Mouse (Mus musculus) midbrain, embryonic 15.5 days (tissue): Measurements from ENCODE around the gene Dydc1. TPM values are rescaled to one million over a fixed set of nuclear protein-coding genes. Genes with fewer than 3 reads are reported as not detected.

Source experiments
- ATAC-seq: fragments of 200-750 bp; cut with Nextera tagmentation; replicated peaks from 2 replicates; pipeline ENCODE4 v1.8.0; 2017; ENCODE audit warnings: moderate TSS enrichment
- H3K27ac ChIP-seq: fragments of 300-500 bp; sonication (generic); 2 replicates; pipeline ENCODE4 v1.5.1; 2015; ENCODE audit warnings: mild to moderate bottlenecking, inconsistent platforms
- H3K27me3 ChIP-seq: fragments of 300-500 bp; sonication (generic); replicated peaks from 2 replicates; pipeline ENCODE4 v1.6.1; 2015; ENCODE audit warnings: inconsistent platforms
- H3K36me3 ChIP-seq: fragments of 300-500 bp; sonication (generic); replicated peaks from 2 replicates; pipeline ENCODE4 v1.6.1; 2015; ENCODE audit warnings: inconsistent platforms
- H3K4me1 ChIP-seq: fragments of 300-500 bp; sonication (generic); 2 replicates; pipeline ENCODE4 v1.6.1; 2015; ENCODE audit warnings: inconsistent platforms
- H3K4me2 ChIP-seq: fragments of 300-500 bp; sonication (generic); 2 replicates; pipeline ENCODE4 v1.6.1; 2015; ENCODE audit warnings: inconsistent platforms, mild to moderate bottlenecking, moderate library complexity
- H3K4me3 ChIP-seq: fragments of 300-500 bp; sonication (generic); 2 replicates; pipeline ENCODE4 v1.5.1; 2015; ENCODE audit warnings: mild to moderate bottlenecking, inconsistent platforms
- H3K9ac ChIP-seq: fragments of 300-500 bp; sonication (generic); 2 replicates; pipeline ENCODE4 v1.6.1; 2015; ENCODE audit warnings: mild to moderate bottlenecking, inconsistent platforms
- H3K9me3 ChIP-seq: fragments of 300-500 bp; sonication (generic); 2 replicates; pipeline ENCODE4 v1.6.1; 2016; ENCODE audit warnings: inconsistent platforms
- WGBS: fragments of 180-500 bp; shearing (Covaris S2); methylation state at CpG from one replicate; pipeline ENCODE4 v1.1.7; 2015; ENCODE audit warnings: mixed read lengths; 5-methylcytosine and 5-hydroxymethylcytosine counted together
- polyA plus RNA-seq: library from polyadenylated mRNA; unstranded; fragments of >200 nt; fragmentation: Nextera tagmentation; extraction: Ambion mirVana; gene quantifications from 2 replicates; pipeline ENCODE4 v1.2.1, GENCODE M21; 2015

Gene Dydc1
- polyA plus RNA-seq, 1 experiment from 2014 or later, result not detected

DNA sequence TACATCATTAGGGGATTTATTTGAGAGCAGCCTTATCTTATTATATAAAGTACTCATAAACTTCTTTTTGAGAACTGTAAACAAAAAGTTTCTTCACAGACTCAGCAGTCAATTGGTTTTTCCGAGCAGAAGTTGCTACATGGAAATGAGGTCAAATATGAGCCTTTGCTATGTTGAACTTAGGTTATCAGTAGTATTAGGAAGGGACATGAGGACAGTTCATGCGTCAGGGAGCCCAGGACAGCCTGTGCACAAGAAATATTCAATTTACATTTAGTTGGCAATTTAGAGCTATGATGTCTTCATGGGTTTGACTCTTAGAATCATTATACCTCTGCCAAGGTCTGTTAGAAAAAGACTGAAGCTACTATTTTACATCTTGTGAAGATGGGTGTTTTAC lies 29.6 kb downstream of the Dydc1 start:
- Histone ChIP-seq H3K4me3 (no peak overlapping the region), H3K36me3 (no peaks in the 10 kb centered on the region), H3K4me1 (no peaks in the 10 kb centered on the region), H3K9ac (no peak overlapping the region), H3K27ac (no peak overlapping the region), H3K9me3 (no peaks in the 10 kb centered on the region), H3K4me2 (no peak overlapping the region), H3K27me3 (no peaks in the 10 kb centered on the region)
- no peak for ATAC-seq
- WGBS, result 75% methylated on average over 2 of the region's 2 CpGs

DNA sequence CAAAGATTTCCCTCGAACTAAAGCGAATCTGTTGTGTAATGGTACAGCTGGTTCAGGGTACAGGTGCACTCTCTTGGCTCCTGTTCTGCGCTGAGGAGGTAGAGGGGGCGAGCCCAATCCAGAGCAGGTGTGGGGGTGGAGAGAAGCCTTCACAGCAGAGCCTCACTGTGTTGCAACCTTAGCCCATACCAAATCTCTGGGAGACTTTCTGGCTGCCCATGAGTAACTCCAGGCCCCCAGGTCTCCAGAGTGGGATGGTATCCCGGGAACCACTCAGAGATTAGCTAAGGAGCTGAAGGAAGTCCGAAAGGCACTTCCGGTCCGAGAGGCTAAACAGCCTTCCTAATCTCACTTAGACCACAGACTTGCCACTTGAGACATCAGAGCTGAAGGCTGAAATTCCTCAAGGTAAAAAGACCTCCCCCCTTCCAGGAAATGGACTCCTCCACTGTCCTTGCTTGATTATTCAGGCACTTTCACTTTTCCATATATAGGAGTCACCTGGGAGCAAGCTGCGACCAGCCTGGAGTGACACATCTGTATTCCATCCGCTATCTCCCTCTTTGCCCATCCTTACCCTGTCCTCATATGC lies 32.2 kb downstream of the Dydc1 start, which contains the start of gene Mat1a:
Mat1a (plus strand) TSS at position 183 of the 592 bp plus-strand sequence.
- Histone ChIP-seq H3K9ac (no peak within 1 kb of the TSS), H3K4me2 (no peak within 1 kb of the TSS), H3K4me3 (no peak within 1 kb of the TSS), H3K36me3 (no peaks in the 10 kb centered on the region), H3K9me3 (no peaks in the 10 kb centered on the region), H3K4me1 (no peaks in the 10 kb centered on the region), H3K27me3 (no peaks in the 10 kb centered on the region), H3K27ac (no peak within 1 kb of the TSS)
- 72% methylated on average over 10 of the region's 10 CpGs for WGBS
- ATAC-seq, result no peak

DNA sequence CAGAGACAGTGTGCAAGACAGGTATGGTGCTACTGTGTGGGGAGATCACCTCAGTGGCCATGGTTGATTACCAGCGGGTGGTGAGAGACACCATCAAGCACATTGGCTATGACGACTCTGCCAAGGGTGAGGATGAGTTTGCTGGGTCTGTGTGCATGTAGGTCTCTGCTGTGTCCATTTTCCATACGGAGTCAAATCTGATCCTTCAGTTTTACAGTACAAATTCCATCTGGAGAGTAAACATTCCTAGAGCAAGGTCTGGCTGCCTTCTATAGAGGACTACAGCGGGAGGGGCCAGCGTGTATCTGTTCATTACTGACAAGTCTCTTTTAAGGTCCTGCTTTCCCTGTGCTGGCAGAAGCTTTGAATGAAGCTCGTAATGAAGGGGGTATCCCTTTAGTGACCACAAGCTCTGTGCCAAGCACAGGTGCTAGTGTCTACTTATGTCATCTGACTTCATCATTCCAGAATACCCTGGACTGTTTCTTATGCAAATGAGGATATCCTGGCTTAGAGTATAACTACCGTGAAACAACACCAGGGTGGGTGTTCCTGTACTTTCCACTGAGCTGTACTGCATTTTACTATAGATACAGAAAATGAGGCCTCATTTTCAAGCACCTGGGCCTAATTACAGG lies 38.4 kb downstream of the Dydc1 start:
- Histone ChIP-seq H3K36me3 (no peaks in the 10 kb centered on the region), H3K4me2 (no peak overlapping the region), H3K9me3 (no peaks in the 10 kb centered on the region), H3K27ac (no peak overlapping the region), H3K9ac (no peak overlapping the region), H3K4me3 (no peak overlapping the region), H3K27me3 (no peaks in the 10 kb centered on the region), H3K4me1 (no peaks in the 10 kb centered on the region)
- WGBS, result 90% methylated on average over 7 of the region's 7 CpGs
- ATAC-seq, result no peak

DNA sequence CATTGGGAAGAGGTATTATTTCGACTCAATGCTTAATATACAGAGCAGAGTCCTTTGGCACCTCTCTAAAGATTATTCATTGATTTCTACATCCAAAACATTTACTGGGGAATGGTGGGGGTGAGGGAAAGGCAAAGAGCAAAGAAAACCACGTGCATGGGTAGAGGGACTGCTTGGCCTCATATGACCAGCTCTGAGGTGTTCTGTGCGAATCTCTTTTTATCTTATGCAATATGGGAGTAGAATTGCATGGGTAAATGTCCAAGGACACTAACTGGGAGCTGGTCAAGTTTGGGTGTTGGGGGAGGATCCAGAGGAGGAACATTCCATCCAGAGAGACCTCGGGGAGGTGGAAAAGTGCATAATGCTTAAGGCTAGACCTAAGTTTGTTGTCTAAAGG lies 40.2 kb downstream of the Dydc1 start:
- H3K4me1 ChIP-seq, result no peaks in the 10 kb centered on the region
- no peak overlapping the region for H3K27ac ChIP-seq
- H3K4me3 ChIP-seq, result no peak overlapping the region
- WGBS, result 82% methylated on average over 4 of the region's 4 CpGs
- H3K9ac ChIP-seq, result no peak overlapping the region
- no peaks in the 10 kb centered on the region for H3K27me3 ChIP-seq
- H3K4me2 ChIP-seq, result no peak overlapping the region
- no peak for ATAC-seq
- no peaks in the 10 kb centered on the region for H3K9me3 ChIP-seq
- no peaks in the 10 kb centered on the region for H3K36me3 ChIP-seq

DNA sequence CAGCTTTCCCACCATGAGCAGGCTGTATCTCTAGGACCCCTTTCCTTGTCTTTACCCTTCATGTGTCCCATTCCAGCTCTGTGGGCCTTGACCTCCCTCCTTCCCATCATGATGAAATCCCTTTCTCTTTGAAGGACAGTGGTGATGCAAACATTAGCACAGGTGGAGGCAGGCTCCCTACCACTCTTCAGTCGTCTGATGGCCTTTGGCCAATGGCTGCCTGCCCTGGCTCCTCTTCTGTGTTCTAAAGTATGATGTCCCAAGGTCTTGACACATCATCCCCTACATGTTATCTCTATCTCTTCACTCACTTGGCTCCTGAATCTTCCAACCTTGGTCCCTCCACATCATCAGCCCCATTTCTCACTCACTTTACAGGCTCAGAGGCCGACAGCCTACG lies 43.6 kb downstream of the Dydc1 start:
- H3K9me3 ChIP-seq, result no peaks in the 10 kb centered on the region
- ATAC-seq, result no peak
- no peaks in the 10 kb centered on the region for H3K36me3 ChIP-seq
- no peak overlapping the region for H3K27ac ChIP-seq
- no peaks in the 10 kb centered on the region for H3K4me1 ChIP-seq
- H3K9ac ChIP-seq, result no peak overlapping the region
- no peak overlapping the region for H3K4me3 ChIP-seq
- WGBS, result 84% methylated on average over 3 of the region's 3 CpGs
- H3K27me3 ChIP-seq, result no peaks in the 10 kb centered on the region
- no peak overlapping the region for H3K4me2 ChIP-seq

DNA sequence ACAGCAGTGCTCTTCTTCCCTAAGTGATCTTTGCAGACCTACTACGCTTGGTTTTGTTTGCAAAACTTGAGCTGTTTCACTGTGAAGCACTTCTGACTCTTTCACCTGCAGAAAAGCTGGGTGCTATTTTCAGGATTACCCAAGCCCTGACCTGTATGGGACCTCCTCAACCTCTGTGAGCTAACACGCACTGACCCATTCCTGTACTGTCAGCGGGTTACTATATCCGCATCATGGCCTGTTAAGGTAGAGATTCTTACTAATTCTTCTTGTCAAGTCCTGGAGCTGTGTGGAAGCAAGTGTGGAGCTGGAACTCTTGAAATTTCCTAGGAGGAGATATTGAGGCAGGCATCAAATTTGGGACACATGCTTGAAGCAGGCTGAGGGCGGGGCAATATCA lies 52.0 kb downstream of the Dydc1 start:
- ATAC-seq, result no peak
- no peak overlapping the region for H3K4me2 ChIP-seq
- 90% methylated on average over 5 of the region's 5 CpGs for WGBS

DNA sequence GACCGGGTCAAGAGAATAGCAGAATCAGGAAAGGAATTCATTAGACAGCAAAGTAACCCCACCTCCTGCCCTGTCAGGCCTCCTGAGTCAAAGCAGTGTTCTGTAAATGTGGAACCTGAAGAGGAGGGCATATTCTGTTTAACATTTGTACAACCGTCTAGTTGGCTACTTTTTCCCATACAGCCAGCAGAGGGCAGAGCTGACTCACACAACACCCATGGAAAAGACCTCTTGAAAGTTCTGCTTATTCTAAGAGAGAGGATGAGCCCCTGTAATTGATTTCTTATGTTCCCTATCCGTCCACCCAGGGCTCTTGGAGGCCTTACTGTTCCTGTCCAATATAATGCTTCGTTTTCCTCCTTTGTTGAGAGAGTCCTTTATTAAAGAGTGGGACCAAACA lies 55.3 kb downstream of the Dydc1 start:
- Histone ChIP-seq H3K4me1 (no peaks in the 10 kb centered on the region), H3K9me3 (no peaks in the 10 kb centered on the region), H3K27me3 (no peaks in the 10 kb centered on the region), H3K27ac (no peak overlapping the region), H3K4me2 (no peak overlapping the region), H3K36me3 (no peaks in the 10 kb centered on the region), H3K9ac (no peak overlapping the region), H3K4me3 (no peak overlapping the region)
- WGBS, result 19% methylated on average over 4 of the region's 4 CpGs
- ATAC-seq, result peak; percentile 75; the same call in 1 of the 2 replicates

More for the DNA sequence above, 52.0 kb downstream of the Dydc1 start:
- Histone ChIP-seq H3K27ac (no peak overlapping the region), H3K4me1 (no peaks in the 10 kb centered on the region), H3K4me3 (no peak overlapping the region), H3K27me3 (no peaks in the 10 kb centered on the region), H3K9ac (no peak overlapping the region), H3K36me3 (no peaks in the 10 kb centered on the region), H3K9me3 (no peaks in the 10 kb centered on the region)

DNA sequence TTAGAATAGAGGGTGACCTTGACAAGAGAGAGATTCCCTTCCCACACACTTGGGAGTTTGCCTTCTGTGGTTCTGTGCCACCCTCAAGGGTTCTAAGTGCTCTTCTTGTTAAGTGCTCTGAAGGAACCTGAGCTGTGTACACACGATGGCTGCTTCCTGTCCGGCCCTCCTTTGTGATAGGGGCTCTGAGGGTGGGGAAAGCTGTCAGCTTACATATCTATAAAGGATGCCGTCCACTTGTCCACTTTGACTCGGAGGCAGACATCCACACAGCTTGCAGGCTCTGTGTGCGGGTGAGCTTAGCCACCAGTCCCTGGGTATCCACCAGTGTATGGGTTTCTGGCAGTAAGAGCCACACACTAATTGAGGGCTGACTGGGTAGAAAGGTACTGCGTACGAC lies 58.8 kb downstream of the Dydc1 start, which contains the start of gene Sftpa1:
Sftpa1 (plus strand) TSS at position 243 of the 400 bp plus-strand sequence.
- H3K27ac ChIP-seq, result no peak within 1 kb of the TSS
- H3K9ac ChIP-seq, result no peak within 1 kb of the TSS
- WGBS, result 82% methylated on average over 7 of the region's 7 CpGs
- no peaks in the 10 kb centered on the region for H3K4me1 ChIP-seq
- H3K36me3 ChIP-seq, result no peaks in the 10 kb centered on the region
- H3K9me3 ChIP-seq, result no peaks in the 10 kb centered on the region
- H3K27me3 ChIP-seq, result no peaks in the 10 kb centered on the region
- no peak for ATAC-seq
- H3K4me3 ChIP-seq, result no peak within 1 kb of the TSS
- no peak within 1 kb of the TSS for H3K4me2 ChIP-seq

DNA sequence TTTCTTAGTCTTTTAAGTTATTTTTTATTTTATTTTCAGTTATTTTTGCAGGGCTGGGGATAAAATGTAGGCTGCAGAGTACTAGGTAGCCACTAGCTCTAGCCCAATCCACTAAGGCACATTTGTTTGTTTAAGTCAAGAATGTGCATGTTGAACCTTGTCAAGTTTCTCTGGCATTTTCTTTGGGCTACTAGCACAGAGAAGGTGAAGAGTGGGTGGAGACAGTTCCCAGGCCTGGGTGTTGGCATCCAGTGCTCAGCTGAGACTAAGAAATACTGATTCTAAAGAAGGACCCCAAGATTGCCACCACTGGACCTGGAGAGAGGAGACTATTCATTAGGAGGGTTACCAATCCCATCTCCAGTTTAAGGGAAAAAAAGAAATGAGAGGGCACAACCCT lies 64.3 kb downstream of the Dydc1 start:
- H3K9me3 ChIP-seq, result no peaks in the 10 kb centered on the region
- ATAC-seq, result no peak
- H3K4me3 ChIP-seq, result no peak overlapping the region
- H3K4me1 ChIP-seq, result no peaks in the 10 kb centered on the region
- H3K27ac ChIP-seq, result no peak overlapping the region
- no peak overlapping the region for H3K4me2 ChIP-seq
- H3K36me3 ChIP-seq, result no peaks in the 10 kb centered on the region
- H3K27me3 ChIP-seq, result no peaks in the 10 kb centered on the region
- H3K9ac ChIP-seq, result no peak overlapping the region

DNA sequence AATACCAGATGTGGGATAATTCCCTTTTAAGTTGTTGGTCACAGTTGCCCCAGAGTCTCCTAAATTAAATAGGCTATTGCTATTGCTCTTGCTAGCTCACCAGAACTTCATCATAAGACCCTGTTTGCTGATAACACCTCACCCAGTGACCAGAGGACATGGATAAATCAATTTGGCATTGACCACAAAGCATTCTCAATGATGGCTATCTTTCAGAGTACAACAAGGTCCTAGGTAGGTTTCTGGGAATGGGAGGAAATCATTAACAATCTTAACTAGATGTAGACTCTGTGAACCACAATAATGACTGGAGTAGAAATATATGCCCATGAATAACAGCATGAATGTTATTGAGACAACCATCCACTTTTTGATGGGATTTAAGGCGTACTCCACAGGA lies 68.0 kb downstream of the Dydc1 start:
- ATAC-seq, result no peak
- no peaks in the 10 kb centered on the region for H3K4me1 ChIP-seq
- no peak overlapping the region for H3K4me2 ChIP-seq
- H3K27ac ChIP-seq, result no peak overlapping the region
- no peaks in the 10 kb centered on the region for H3K36me3 ChIP-seq
- no peak overlapping the region for H3K9ac ChIP-seq
- H3K4me3 ChIP-seq, result no peak overlapping the region
- H3K9me3 ChIP-seq, result no peaks in the 10 kb centered on the region
- H3K27me3 ChIP-seq, result no peaks in the 10 kb centered on the region
- WGBS, result 79% methylated on average over 1 of the region's 1 CpGs

Other genes with a start within 250 kb of the Dydc1 start
- 1.1 and 1.7 TPM in 2 replicates for gene Sh2d4b, start 179.6 kb upstream of the Dydc1 start, polyA plus RNA-seq
- gene Tspan14, start 106.1 kb upstream of the Dydc1 start, polyA plus RNA-seq, result 68.9 and 75.2 TPM in 2 replicates
- gene Fam213a, start 59.1 kb upstream of the Dydc1 start, polyA plus RNA-seq, result 85.6 and 88.5 TPM in 2 replicates
- gene Dydc2, start 3.7 kb upstream of the Dydc1 start, polyA plus RNA-seq, result 0.95 and 1.4 TPM in 2 replicates
- 0.05 and 0.06 TPM in 2 replicates for gene Mat1a, start 32.1 kb downstream of the Dydc1 start, polyA plus RNA-seq
- gene Sftpa1, start 58.9 kb downstream of the Dydc1 start, polyA plus RNA-seq, result not detected in 2 replicates
- gene Mbl1, start 78.5 kb downstream of the Dydc1 start, polyA plus RNA-seq, result not detected in 2 replicates
- gene Sftpd, start 112.2 kb downstream of the Dydc1 start, polyA plus RNA-seq, result not detected in 2 replicates
- gene Gm2832, start 205.9 kb downstream of the Dydc1 start, polyA plus RNA-seq, result 0.23 and 0.41 TPM in 2 replicates